In genomic region chr7:16928341-16928740, GRCm38 (mm10) we compare ENCODE assay signal across 29 mouse cellular contexts. TPM values are rescaled to one million over a fixed set of nuclear protein-coding genes. Genes with fewer than 3 reads are reported as not detected.
DNase-seq lines count a peak whose midpoint lies in the region; ATAC-seq and TF ChIP-seq lines count a peak whose summit lies in the region.
"Had no signal": no experiment of that assay in that cellular context is flagged by ENCODE, and none has a peak within 500 bp of the region (broad histone marks: within the 10 kb centered on the region; RNA-seq: fewer than 3 reads in every experiment).

No protein-coding gene starts in this region.

- no peaks in the 10 kb centered on the region for H3K4me1 ChIP-seq in lung, postnatal 0 days (ENCODE audit: insufficient read depth, low read depth, low read length)
- H3K4me1 ChIP-seq in forebrain, embryonic 12.5 days, result peaks cover 12% of the 10 kb centered on the region
- H3K4me1 ChIP-seq: embryonic facial prominence, embryonic 10.5 days; limb, embryonic 10.5 days had no signal

- H3K36me3 ChIP-seq in lung, postnatal 0 days (ENCODE audit: insufficient read depth, low read length), result no peaks in the 10 kb centered on the region
- H3K36me3 ChIP-seq in forebrain, embryonic 12.5 days (replicated peaks), result no peaks in the 10 kb centered on the region
- H3K36me3 ChIP-seq: embryonic facial prominence, embryonic 10.5 days; embryonic facial prominence, embryonic 15.5 days; limb, embryonic 10.5 days; limb, embryonic 15.5 days; liver, embryonic 13.5 days; neural tube, embryonic 13.5 days had no signal

- no peak overlapping the region for H3K9ac ChIP-seq in lung, postnatal 0 days (replicated peaks; ENCODE audit: low read depth)
- no peak overlapping the region for H3K9ac ChIP-seq in forebrain, embryonic 12.5 days
- H3K9ac ChIP-seq: embryonic facial prominence, embryonic 15.5 days; forebrain, embryonic 13.5 days; hindbrain, embryonic 14.5 days; limb, embryonic 15.5 days; liver, embryonic 13.5 days; neural tube, embryonic 13.5 days had no signal

- WGBS in lung, postnatal 0 days, result 13% methylated on average over 2 of the region's 2 CpGs
- WGBS in forebrain, embryonic 12.5 days, result 45% methylated on average over 2 of the region's 2 CpGs

- no peak for ATAC-seq in lung, postnatal 0 days
- ATAC-seq in forebrain, embryonic 12.5 days (ENCODE audit: low FRiP score), result no peak
- ATAC-seq: forebrain, embryonic 13.5 days had no signal

- no peaks in the 10 kb centered on the region for H3K9me3 ChIP-seq in lung, postnatal 0 days (ENCODE audit: low read length)
- no peaks in the 10 kb centered on the region for H3K9me3 ChIP-seq in forebrain, embryonic 12.5 days
- H3K9me3 ChIP-seq: embryonic facial prominence, embryonic 10.5 days; embryonic facial prominence, embryonic 15.5 days; forebrain, embryonic 13.5 days; limb, embryonic 10.5 days; limb, embryonic 15.5 days; liver, embryonic 13.5 days; neural tube, embryonic 13.5 days had no signal

- TF ChIP-seq EP300 in lung, postnatal 0 days (IDR thresholded peaks at IDR 0.05), result no peak

- H3K4me2 ChIP-seq in lung, postnatal 0 days (replicated peaks; ENCODE audit: low read depth, low read length), result no peak overlapping the region
- H3K4me2 ChIP-seq in forebrain, embryonic 12.5 days, result no peak overlapping the region
- H3K4me2 ChIP-seq: embryonic facial prominence, embryonic 15.5 days; forebrain, embryonic 13.5 days; heart, embryonic 11.5 days; hindbrain, embryonic 14.5 days; limb, embryonic 15.5 days; liver, embryonic 13.5 days; midbrain, embryonic 11.5 days; neural tube, embryonic 13.5 days had no signal

- DNase-seq in lung, postnatal 0 days (ENCODE audit: low spot score), result peak; percentile 4
- DNase-seq in lung, adult 18-20 months, result no peak
- peak; percentile 45 for DNase-seq in ES-CJ7 (ENCODE audit: low read depth, low spot score)
- peak; percentile 52 for DNase-seq in induced T-regulatory cell, adult 2 months (ENCODE audit: low read depth)
- no peak for DNase-seq in spleen, postnatal 10 days (ENCODE audit: low spot score in 2 of 2)
- DNase-seq: adrenal gland, adult 2 months; adrenal gland, postnatal 36 days; cerebellum, adult 2 months; cerebellum, postnatal 14 days; gastrocnemius, postnatal 25 days; heart, adult 11 months; heart, postnatal 4 days; kidney, adult 9 months; kidney, postnatal 10 days; liver, embryonic 13.5 days; lung, adult 2 months; lung, postnatal 14 days; right cerebral cortex, postnatal 4 days had no signal

- peak; percentile 26 for TF ChIP-seq CTCF in lung, postnatal 0 days (IDR thresholded peaks at IDR 0.05)

- H3K4me3 ChIP-seq in lung, postnatal 0 days (ENCODE audit: low read depth, low read length), result no peak overlapping the region
- H3K4me3 ChIP-seq in forebrain, embryonic 12.5 days (replicated peaks), result no peak overlapping the region
- H3K4me3 ChIP-seq: embryonic facial prominence, embryonic 10.5 days; embryonic facial prominence, embryonic 15.5 days; forebrain, embryonic 13.5 days; limb, embryonic 10.5 days; limb, embryonic 15.5 days; liver, embryonic 13.5 days; neural tube, embryonic 13.5 days had no signal

- no peaks in the 10 kb centered on the region for H3K27me3 ChIP-seq in lung, postnatal 0 days (replicated peaks; ENCODE audit: insufficient read depth, low read length)
- no peaks in the 10 kb centered on the region for H3K27me3 ChIP-seq in forebrain, embryonic 12.5 days
- H3K27me3 ChIP-seq: embryonic facial prominence, embryonic 15.5 days; forebrain, embryonic 13.5 days; limb, embryonic 15.5 days; liver, embryonic 13.5 days had no signal

- H3K27ac ChIP-seq in lung, postnatal 0 days (ENCODE audit: low read length), result no peak overlapping the region
- H3K27ac ChIP-seq in forebrain, embryonic 12.5 days, result no peak overlapping the region
- H3K27ac ChIP-seq: embryonic facial prominence, embryonic 10.5 days; embryonic facial prominence, embryonic 15.5 days; forebrain, embryonic 13.5 days; hindbrain, embryonic 14.5 days; limb, embryonic 10.5 days; limb, embryonic 15.5 days; liver, embryonic 13.5 days; neural tube, embryonic 13.5 days had no signal

RNA-seq across cellular contexts. Expression of gene Calm3, which starts 4.4 kb away (rescaled TPM):
- polyA plus RNA-seq in lung, postnatal 0 days (2015; fragmentation: Nextera tagmentation; extraction: Ambion mirVana), result 61.7 and 63.6 TPM in 2 replicates
- polyA plus RNA-seq in forebrain, embryonic 12.5 days (2016; fragmentation: Nextera tagmentation; extraction: Ambion mirVana), result 227 and 234 TPM in 2 replicates

RNA-seq across cellular contexts. Expression of gene Pnmal2, which starts 16.1 kb away (rescaled TPM):
- 1.9 and 2.0 TPM in 2 replicates for polyA plus RNA-seq in lung, postnatal 0 days (2015; fragmentation: Nextera tagmentation; extraction: Ambion mirVana)
- 52.6 and 53.3 TPM in 2 replicates for polyA plus RNA-seq in forebrain, embryonic 12.5 days (2016; fragmentation: Nextera tagmentation; extraction: Ambion mirVana)

RNA-seq across cellular contexts. Expression of gene Ptgir, which starts 22.1 kb away (rescaled TPM):
- polyA plus RNA-seq in lung, postnatal 0 days (2015; fragmentation: Nextera tagmentation; extraction: Ambion mirVana), result 2.0 and 2.4 TPM in 2 replicates
- 0.24 and 0.51 TPM in 2 replicates for polyA plus RNA-seq in forebrain, embryonic 12.5 days (2016; fragmentation: Nextera tagmentation; extraction: Ambion mirVana)
- polyA plus RNA-seq: hindbrain, embryonic 14.5 days had no signal

RNA-seq across cellular contexts. Expression of gene Pnmal1, which starts 31.1 kb away (rescaled TPM):
- polyA plus RNA-seq in lung, postnatal 0 days (2015; fragmentation: Nextera tagmentation; extraction: Ambion mirVana), result 0.04 TPM in 1 of 2 replicates, not detected in the other
- 32.3 and 37.0 TPM in 2 replicates for polyA plus RNA-seq in forebrain, embryonic 12.5 days (2016; fragmentation: Nextera tagmentation; extraction: Ambion mirVana)
- polyA plus RNA-seq: lung, adult 2 months; spleen, adult 2 months had no signal

RNA-seq across cellular contexts. Expression of gene Gng8, which starts 36.8 kb away (rescaled TPM):
- polyA plus RNA-seq in lung, postnatal 0 days (2015; fragmentation: Nextera tagmentation; extraction: Ambion mirVana), result 5.2 and 6.6 TPM in 2 replicates
- polyA plus RNA-seq in forebrain, embryonic 12.5 days (2016; fragmentation: Nextera tagmentation; extraction: Ambion mirVana), result 14.7 and 16.4 TPM in 2 replicates

Comparison
In these comparisons a context has a peak if more than half of its experiments do, and no peak if none do; other contexts are left out.
1. DNase-seq: peak in lung, postnatal 0 days (single experiment), ES-CJ7 (single experiment) and induced T-regulatory cell, adult 2 months (single experiment); none in lung, adult 18-20 months (0 of 2) and spleen, postnatal 10 days (0 of 2).
2. RNA of gene Pnmal2, which starts 16.1 kb away (polyA plus RNA-seq): 52.6 to 53.3 TPM in forebrain, embryonic 12.5 days; 1.9 to 2.0 TPM in lung, postnatal 0 days; every median in the first group is over 10 times any median in the second.